Mouse (Mus musculus): ENCODE results near the gene Trnp1.

Gene Trnp1

GRCm38 (mm10) chr4:133493895-133494294 lies 4.5 kb downstream of the Trnp1 start:
- DNase-seq, result no peak

DNA sequence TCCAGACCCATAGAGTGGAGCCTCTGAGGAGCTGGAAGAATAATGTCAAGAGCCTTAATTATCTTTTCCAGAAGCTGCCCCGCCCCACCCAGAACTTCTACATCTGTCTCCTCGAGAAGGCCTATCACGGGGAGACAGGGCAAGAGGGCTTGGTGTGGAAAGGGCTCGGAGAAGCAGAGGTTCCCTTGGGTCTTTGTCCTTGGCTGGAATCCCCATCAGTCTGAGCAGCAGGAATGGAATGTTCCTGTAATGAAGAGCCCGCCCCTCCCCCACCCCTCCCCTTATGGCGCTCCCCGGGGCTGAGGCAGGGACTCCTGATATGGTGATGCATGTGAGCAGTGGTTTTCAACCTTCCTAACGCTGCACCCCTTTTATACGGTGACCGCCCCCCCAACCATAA lies 6.5 kb downstream of the Trnp1 start:
- peak; percentile 27 for DNase-seq

DNA sequence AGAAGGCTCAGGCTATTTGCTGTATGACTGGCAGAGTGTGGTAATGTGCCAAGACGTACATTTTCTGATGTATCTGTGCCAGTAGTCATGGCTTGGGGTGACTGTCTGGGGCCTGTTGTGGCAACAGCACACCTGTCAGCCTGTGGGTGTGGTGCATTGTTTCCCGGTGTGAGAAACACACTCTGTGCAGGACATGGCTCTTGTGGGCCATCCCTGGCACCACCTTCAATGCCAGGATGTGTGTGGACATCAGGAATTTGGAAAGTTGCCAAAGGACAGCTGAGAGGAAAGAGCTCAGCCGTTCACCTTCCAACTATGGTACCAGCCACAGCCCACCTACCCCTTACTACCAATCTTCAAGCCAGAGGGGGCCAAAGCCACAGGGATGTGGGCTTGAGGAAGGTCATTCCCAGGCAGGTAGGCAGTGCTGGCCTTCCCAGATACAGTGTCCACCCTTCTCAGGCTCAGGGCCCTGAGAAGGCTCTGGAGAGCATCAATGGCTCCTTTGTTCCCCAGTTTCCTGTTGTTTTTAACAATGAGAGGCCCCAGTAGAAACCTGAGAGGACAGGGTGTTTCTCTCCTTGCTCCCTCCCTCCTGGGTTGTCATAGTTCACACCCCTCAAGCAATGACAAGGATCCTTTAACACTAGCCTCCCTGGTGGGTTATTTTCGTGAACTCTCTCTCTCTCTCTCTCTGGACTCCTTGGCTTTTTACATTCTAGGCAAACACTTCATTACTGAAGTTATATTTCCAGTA lies 8.7 kb downstream of the Trnp1 start:
- DNase-seq, result peak; percentile 81

- DNase-seq, result no peak
Observed at GRCm38 (mm10) chr4:133488619-133489392, 9.5 kb downstream of the Trnp1 start.

GRCm38 (mm10) chr4:133486673-133487357 lies 11.5 kb downstream of the Trnp1 start:
- DNase-seq, result no peak

DNA sequence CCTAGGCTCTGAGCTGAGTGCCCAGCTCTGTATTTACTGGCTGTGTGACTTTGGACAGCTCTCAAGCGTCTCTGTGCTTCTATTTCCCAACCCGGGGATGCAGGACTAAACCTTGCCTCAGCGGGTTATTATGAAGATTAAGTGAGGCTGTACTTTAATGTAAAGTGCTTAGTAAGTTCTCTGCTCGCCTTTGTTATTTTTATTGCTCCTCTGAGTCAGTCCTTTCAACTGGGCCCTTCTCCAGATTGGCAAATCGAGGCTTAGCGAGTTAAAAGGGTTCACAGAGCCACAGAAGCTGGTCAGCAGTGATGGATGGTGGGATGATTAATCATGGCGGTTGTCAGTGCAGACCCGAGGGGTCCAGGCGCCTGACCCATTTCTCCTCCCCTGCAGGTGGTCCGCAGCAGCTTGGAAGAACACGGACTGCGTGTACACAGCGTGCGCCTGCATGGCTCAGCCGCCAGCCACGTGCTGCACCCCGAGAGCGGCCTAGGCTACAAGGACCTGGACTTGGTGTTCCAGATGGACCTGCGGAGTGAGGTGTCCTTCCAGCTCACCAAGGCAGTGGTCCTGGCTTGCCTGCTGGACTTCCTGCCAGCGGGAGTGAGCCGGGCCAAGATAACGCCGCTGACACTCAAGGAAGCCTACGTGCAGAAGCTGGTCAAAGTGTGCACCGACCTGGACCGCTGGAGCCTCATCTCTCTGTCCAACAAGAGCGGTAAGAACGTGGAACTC lies 12.5 kb downstream of the Trnp1 start:
- DNase-seq, result no peak

GRCm38 (mm10) chr4:133484266-133485025 lies 13.9 kb downstream of the Trnp1 start:
- DNase-seq, result peak; percentile 25

DNA sequence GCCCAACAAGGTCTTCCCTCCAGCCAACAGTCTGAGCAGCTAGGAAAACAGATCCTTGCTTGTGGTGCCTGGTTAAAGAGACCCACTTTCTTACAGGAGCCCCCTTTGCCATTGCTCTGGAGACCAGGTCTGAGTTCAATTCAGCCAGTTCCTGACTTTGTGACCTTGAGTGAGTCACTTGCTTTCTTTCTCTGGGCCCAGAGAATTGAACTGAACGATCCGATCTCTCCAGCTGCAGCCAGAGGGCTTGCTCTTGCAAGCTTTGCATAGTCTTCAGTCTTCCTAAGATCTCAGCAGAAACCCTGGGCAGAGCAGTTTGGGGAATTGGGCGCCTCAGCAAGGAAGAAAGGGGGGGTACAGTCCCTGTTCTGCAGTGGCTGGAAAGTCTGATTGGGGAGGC lies 15.9 kb downstream of the Trnp1 start:
- DNase-seq, result no peak

DNA sequence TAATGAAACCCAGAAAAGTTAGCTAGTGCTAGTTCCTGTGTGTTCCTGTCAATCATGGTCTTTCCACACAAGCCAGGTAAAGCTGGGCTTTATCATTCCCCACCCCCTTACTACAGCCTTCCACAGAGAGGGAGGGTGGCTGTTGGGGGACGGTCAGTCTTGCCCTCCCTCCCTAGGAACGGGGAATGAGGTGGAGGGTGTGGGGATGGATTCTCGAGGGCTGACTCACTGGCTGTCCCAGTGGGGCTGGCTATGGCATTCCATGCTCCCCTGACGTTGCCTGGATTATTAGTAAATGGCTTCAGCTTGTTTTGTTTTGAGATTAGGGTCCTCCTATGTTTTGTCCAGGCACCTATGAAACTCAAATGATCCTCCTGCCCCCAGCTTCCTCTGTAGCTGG lies 16.9 kb downstream of the Trnp1 start:
- DNase-seq, result no peak

DNA sequence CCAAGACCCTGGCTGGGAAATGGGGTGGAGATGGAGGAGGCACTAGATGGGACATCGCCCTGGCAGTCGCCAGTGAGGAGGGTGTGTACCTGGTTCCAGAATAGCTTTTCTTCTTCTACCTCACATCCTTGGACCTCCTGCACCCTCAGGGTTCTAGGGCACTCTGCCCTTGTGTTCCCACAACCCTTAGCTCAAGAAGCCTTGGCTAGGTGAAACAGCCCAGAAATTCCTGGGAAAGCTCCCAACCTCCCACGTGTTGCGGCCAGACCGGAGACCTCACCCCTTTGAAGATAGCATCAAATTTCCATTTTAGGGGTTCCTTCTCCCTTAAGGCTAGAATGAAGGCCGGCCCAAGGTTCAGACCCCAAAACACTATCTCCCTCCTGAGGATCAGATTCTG lies 17.6 kb downstream of the Trnp1 start:
- no peak for DNase-seq

DNA sequence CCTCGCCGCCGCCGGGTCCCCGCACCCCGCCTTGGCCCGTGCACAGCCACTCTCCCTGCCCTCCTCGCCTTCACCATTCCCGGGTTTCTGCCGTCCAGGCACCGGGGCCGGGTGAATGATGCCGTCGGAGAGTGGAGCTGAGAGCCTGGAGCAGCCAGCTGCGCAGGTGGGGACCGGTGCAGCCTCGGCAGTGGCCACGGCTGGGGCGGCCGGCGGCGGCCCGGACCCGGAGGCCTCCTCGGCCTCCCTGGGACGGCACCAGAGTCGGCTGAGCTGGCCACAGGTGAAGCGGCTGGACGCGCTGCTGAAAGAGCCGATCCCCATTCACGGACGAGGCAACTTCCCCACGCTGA lies 18.2 kb downstream of the Trnp1 start:
- DNase-seq, result no peak

DNA sequence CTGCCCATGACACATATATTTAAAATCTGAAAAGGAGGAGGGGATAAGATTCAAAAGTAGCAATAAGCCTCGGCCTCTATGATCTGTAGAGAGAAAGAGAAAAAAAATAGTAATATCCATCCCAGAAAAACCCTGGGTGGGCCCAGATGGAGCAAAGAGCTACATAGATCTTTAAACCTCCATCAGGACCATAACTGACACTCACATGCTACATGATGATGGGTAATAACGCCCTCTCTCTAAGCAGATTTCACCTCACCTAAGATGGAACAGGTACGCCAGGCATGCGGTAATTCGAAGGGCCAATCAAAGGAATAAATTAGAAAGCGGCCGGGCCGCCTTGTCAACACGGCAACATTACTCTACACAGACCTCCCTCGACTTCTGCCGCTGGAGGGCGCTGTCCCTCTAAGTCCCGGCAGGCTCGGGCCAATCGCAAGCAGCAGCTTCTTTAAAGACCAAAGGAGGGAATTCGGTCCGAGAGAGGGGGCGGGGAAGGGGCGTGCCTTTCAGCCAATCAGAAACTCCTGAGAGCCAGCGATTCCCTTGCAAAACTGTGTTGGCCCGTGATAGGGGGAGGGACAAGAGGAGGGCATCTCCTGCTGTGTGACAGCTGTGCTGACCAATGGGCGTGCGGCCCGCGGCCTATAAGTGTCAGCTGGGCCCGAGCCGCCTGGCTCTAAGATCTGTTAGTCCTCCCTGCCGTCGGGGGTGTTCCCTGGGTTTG lies 18.7 kb downstream of the Trnp1 start, which contains the start of gene Tent5b:
Gene Tent5b, plus strand, starts transcription at position 675 of the 727 bp plus-strand sequence.
- DNase-seq, result peak; percentile 99

DNA sequence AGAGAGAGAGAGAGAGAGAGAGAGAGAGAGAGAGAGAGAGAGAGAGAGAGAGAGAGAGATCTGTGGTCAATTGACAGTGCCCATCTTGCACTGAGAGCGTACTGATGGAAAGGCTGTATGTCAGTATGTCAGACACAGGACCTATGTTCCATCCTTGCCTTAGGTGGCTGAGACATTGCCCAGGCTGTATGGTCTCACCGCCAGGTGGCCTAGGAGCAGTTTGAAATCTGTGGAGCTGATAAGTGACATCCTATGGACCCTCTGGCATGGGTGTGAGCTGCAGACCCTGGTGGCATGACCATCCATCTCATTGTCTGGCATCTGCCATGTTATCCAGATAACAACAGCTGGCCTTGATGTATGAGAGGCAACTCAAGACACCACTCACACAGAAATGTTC lies 24.5 kb downstream of the Trnp1 start:
- DNase-seq, result no peak

DNA sequence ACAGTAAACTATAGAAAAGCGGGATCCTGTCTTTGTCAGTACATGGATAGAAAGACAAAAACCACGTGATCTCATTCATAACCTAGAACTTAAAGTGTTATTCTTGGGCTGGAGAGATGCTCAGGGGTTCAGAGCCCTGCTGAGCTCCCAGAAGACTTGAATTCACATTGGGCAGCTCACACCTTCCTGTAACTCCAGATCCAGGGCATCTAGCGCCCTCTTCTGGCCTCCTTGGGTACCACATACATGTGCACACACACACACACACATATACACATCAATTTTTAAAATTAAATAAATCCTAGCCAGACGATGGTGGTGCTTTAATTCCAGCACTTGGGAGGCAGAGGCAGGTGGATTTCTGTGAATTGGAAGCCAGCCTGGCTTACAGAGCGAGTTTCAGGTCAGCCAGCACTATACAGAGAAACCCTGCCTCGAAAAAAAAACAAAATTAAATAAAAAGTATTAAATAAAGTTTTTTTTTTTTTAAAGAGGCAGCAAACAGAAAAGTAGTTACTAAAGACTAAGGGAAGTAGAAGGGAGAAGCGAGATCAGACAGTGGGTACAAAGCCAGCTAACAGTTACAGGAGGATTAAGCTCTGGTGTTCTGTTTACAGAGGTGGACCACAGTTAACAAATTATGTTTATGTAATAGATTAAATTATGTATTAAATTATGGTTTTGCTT lies 27.1 kb downstream of the Trnp1 start:
- no peak for DNase-seq

DNA sequence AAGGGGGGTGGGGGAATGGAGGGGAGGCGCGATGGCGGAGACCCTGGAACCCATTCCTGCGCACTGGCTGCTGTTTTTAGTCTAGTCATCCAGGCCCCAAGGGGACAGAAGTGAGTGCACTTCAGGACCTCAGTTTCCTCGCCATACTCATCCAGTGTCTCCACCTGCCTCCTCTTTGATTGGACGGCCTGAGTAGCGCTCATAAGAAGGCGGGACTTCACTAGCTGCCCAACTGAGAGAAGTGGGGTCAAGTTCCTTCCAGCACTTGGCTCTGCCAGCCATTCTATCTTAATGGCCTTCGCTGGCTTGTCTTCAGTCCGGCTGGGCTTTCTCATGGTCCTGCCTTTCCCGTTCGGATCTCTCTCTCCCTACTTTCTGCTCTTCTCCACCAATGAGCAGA lies 29.2 kb downstream of the Trnp1 start:
- peak; percentile 55 for DNase-seq

GRCm38 (mm10) chr4:133468080-133468479 lies 30.3 kb downstream of the Trnp1 start:
- peak; percentile 87 for DNase-seq

GRCm38 (mm10) chr4:133463184-133463583 lies 35.2 kb downstream of the Trnp1 start:
- DNase-seq, result no peak

GRCm38 (mm10) chr4:133461362-133461761 lies 37.0 kb downstream of the Trnp1 start:
- no peak for DNase-seq

GRCm38 (mm10) chr4:133460796-133461325 lies 37.5 kb downstream of the Trnp1 start:
- peak; percentile 87 for DNase-seq

GRCm38 (mm10) chr4:133460006-133460405 lies 38.3 kb downstream of the Trnp1 start:
- DNase-seq, result no peak

- no peak for DNase-seq
Observed at GRCm38 (mm10) chr4:133458044-133458443, 40.3 kb downstream of the Trnp1 start.
